Mouse (Mus musculus) urinary bladder, postnatal 4 days (tissue): ENCODE results near the gene Rergl.

Experiments used
- DNase-seq, 2 experiments: peaks; one replicate each; pipeline ENCODE4 v3.0.0; 2021 to 2022; ENCODE audit warnings: low spot score in 2 of 2

Gene Rergl

GRCm38 (mm10) chr6:139501876-139502275 is at the start of gene Rergl:
Rergl (minus strand) TSS chr6:139501976.
- no peak for DNase-seq

GRCm38 (mm10) chr6:139538469-139538868 is 36.7 kb upstream of the Rergl start:
- no peak for DNase-seq

DNA sequence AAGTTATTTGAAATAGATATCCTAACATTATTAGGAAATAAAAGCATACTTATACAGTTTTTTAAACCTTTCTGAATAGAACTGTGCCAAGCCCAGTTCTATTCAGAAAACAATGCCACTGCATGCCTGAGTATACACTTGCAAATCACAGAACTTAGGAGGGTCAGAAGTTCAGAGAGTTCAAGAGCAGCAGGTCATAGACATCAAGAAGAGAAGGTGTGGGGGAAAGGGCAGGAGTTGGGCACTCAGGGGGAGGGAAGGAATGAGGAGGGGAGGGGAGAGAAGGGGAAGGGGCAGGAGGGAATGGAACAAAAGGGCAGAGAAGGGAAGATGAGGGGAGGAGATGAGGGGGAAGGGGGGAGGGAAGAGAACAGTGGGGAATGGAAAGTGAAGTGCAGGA is 23.6 kb upstream of the Rergl start:
- no peak for DNase-seq

DNA sequence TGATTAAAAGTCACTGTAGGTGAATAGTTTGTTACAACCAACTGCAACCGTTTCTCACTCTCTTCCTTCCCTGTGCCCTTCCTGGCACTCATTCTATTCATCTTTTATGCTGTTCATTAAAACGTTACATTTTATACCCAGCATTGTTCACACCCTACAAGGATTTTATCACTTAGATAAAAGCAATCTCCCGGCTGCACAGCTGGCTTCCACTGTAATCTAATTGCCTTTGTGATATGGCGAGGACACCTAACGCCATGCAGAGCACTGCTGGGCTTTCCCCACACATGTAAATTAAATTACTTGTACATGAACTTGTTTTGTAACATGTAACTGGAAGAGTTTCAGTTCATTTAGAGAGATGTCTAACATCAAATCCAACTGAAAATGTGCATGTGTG is 22.5 kb upstream of the Rergl start:
- DNase-seq = no peak

DNA sequence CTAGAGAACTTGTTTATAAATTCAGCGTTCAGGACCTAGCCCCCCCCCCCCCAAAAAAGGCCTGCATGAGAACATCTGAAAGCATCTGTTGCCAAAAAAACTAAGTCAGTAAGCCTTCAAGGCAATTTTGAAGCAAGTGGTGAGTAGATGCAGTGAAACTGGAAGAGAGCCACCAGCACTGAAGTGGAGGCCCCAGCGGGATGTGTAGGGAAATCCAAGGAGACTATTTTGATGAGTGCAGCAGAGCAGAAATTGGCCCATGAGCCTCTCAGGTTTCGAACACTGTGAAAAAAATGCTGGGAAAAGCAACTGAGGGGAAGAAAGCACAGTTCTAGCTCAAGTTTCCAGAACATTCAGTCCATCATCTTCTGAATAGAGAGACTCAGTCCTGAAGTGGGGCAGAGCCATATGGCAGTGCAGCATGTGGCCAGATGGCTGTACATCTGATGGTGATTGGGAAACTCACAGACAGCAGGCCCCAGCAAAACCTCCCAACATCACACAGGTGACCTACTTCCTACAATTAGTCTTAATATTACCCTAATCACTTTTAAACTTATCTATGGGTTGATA is 13.2 kb upstream of the Rergl start:
- DNase-seq = no peak

GRCm38 (mm10) chr6:139479730-139480129 is 22.0 kb downstream of the Rergl start:
- no peak for DNase-seq

GRCm38 (mm10) chr6:139464980-139465379 is 36.8 kb downstream of the Rergl start:
- DNase-seq = no peak

GRCm38 (mm10) chr6:139464292-139464691 is 37.5 kb downstream of the Rergl start:
- DNase-seq = no peak

DNA sequence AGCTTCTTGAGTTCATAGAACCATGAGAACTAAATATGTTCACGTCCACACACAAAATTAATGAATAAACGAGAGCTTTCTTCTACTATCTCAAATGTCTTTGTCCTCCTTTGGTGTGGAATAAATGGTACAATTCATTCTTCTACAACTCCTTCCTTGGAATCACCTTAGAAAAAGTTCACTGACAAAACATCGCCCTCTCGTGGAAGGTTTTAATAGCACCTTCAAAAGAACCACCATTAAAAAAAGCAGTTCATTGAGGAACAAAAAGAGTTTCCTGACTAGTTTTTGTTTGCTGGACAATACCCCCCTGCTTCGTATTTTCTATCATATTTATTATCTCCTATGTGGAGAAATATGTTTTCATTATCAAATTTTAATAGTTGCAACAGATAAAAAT is 40.7 kb downstream of the Rergl start:
- no peak for DNase-seq

DNA sequence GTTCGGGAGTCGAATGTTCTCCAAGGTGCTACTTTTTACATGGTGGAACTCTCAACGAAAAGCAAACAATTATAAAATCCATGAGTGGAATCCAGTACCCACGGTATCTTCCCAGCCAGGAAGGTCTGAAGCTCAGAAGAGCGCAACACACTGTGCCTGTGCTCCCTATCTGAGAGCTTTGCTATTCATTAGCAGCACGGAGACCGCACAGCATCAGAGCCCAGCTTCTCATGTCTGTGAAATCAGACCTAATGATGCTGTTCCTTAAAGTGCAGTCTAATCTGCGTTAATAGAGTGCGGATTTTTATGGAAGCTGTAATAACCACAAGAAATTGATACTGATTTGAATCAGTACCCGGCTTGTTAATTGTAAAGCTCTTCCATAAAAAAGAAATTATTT is 41.3 kb downstream of the Rergl start:
- no peak for DNase-seq

- no peak for DNase-seq
Observed at GRCm38 (mm10) chr6:139443999-139444398, 57.8 kb downstream of the Rergl start.
